Mouse (Mus musculus) heart, adult 2 months (tissue): Measurements from ENCODE around the gene Galt.

Source experiments
- CTCF ChIP-seq: fragments of 200-600 bp; IDR thresholded peaks from 2 replicates; pipeline ENCODE4 v1.8.1; 2022; ENCODE audit warnings: antibody characterized with exemption, mild to moderate bottlenecking, moderate library complexity
- EP300 ChIP-seq: fragments of 200-500 bp; IDR thresholded peaks from 2 replicates; pipeline ENCODE4 v1.6.1; 2011; ENCODE audit warnings: low read depth, low read length, control low read depth; ENCODE audit not compliant: insufficient read depth
- POLR2A ChIP-seq: fragments of 200-500 bp; IDR thresholded peaks from 2 replicates; pipeline ENCODE4 v1.6.1; 2011; ENCODE audit warnings: mild to moderate bottlenecking, low read depth, low read length, control low read depth; ENCODE audit not compliant: insufficient read depth

DNA sequence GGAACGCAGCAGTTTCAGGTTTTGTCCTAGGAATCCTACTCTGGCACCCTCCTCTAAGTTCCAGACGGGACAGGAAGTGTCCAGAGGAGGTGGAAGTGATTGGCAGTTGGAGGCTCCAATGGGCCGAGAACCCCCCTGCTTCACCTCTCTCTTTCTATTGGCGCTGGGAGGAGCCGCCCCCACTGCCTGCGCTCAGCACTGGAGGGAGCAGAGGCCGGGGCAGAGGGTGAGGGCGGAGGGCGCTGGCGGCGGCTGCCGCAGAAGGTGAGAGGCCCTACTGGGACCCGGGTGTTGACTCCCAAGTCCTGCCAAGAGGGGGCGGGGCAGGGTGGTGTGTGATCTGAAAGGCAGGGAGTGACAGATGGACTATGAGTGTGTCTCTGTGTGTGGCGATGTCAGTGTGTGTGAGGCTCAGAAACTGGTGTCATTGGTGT is 5.3 kb downstream of the Galt start:
- TF ChIP-seq CTCF: peak; percentile 29; the same call in 1 of the 2 replicates
- peak; percentile 86 for TF ChIP-seq POLR2A
- 0 out of 2 replicates have a peak, but pooled peaks have one; percentile 37 for TF ChIP-seq EP300
